Mouse (Mus musculus) midbrain, embryonic 16.5 days (tissue): Measurements from ENCODE around the gene Cln3. TPM values are rescaled to one million over a fixed set of nuclear protein-coding genes. Genes with fewer than 3 reads are reported as not detected.

ENCODE experiments used
- ATAC-seq: fragments of 200-750 bp; cut with Nextera tagmentation; 2 replicates; pipeline ENCODE4 v1.8.0; 2017; ENCODE audit warnings: moderate TSS enrichment
- H3K27ac ChIP-seq: fragments of 300-500 bp; sonication (generic); 2 replicates; pipeline ENCODE4 v1.5.1; 2014; ENCODE audit warnings: mild to moderate bottlenecking, low read length, mixed read lengths
- H3K27me3 ChIP-seq: fragments of 300-500 bp; sonication (generic); 2 replicates; pipeline ENCODE4 v1.6.1; 2014; ENCODE audit warnings: low read depth, low read length, mixed read lengths; ENCODE audit not compliant: control insufficient read depth, insufficient read depth
- H3K36me3 ChIP-seq: fragments of 300-500 bp; sonication (generic); 2 replicates; pipeline ENCODE4 v1.6.1; 2014; ENCODE audit warnings: mild to moderate bottlenecking, low read length, moderate library complexity, mixed read lengths; ENCODE audit not compliant: control insufficient read depth, insufficient read depth
- H3K4me1 ChIP-seq: fragments of 300-500 bp; sonication (generic); 2 replicates; pipeline ENCODE4 v1.6.1; 2014; ENCODE audit warnings: mild to moderate bottlenecking, low read length, mixed read lengths; ENCODE audit not compliant: control insufficient read depth, insufficient read depth
- H3K4me2 ChIP-seq: fragments of 300-500 bp; sonication (generic); 2 replicates; pipeline ENCODE4 v1.6.1; 2014; ENCODE audit warnings: mild to moderate bottlenecking, low read length, mixed read lengths
- H3K4me3 ChIP-seq: fragments of 300-500 bp; sonication (generic); 2 replicates; pipeline ENCODE4 v1.5.1; 2014; ENCODE audit warnings: low read depth, mild to moderate bottlenecking, low read length, moderate library complexity, mixed read lengths
- H3K9ac ChIP-seq: fragments of 300-500 bp; sonication (generic); 2 replicates; pipeline ENCODE4 v1.6.1; 2014; ENCODE audit warnings: low read depth, low read length, mixed read lengths
- H3K9me3 ChIP-seq: fragments of 300-500 bp; sonication (generic); replicated peaks from 2 replicates; pipeline ENCODE4 v1.6.1; 2014; ENCODE audit warnings: mild to moderate bottlenecking, low read length, mixed read lengths; ENCODE audit not compliant: control insufficient read depth, poor library complexity, severe bottlenecking
- WGBS: fragments of 180-500 bp; shearing (Covaris S2); extraction: QIAGEN DNeasy Blood & Tissue Kit; methylation state at CpG from one replicate; pipeline ENCODE4 v1.1.7; 2014; 5-methylcytosine and 5-hydroxymethylcytosine counted together
- polyA plus RNA-seq: library from polyadenylated mRNA; unstranded; fragments of >200 nt; fragmentation: Nextera tagmentation; extraction: Ambion mirVana; gene quantifications from 2 replicates; pipeline ENCODE4 v1.2.1, GENCODE M21; 2015

The Cln3 gene
- 36.4 and 37.7 TPM in 2 replicates for polyA plus RNA-seq

GRCm38 (mm10) chr7:126585717-126586116 lies at the start of gene Cln3:
Gene Cln3, minus strand, starts transcription at chr7:126585817.
- no peak for ATAC-seq

DNA sequence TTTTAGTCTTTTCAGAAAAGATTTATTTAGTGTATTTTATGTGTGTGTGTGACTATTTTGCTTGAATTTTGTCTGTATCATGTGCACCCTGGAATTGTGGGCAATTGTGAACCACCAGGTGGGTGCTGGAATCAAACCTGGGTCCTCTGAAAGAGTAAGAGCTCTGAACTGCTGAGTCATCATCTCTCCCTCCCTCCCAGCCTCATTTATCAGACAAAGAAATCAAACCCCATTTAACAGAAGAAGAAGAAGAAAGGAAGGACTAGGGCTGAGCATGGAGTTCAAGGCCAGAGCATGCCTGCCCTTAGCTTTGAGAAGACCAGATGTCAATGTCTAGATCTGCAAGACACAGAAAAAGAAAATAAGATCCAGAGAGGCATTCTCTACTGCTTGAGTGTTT lies 49.8 kb upstream of the Cln3 start:
- Histone ChIP-seq H3K4me3 (no peak overlapping the region), H3K9ac (no peak overlapping the region), H3K4me2 (no peak overlapping the region), H3K27me3 (no peaks in the 10 kb centered on the region), H3K27ac (no peak overlapping the region), H3K36me3 (no peaks in the 10 kb centered on the region), H3K4me1 (no peaks in the 10 kb centered on the region), H3K9me3 (no peaks in the 10 kb centered on the region)
- ATAC-seq: no peak

More at GRCm38 (mm10) chr7:126585717-126586116, at the start of gene Cln3:
- Histone ChIP-seq H3K4me1 (peaks cover 14% of the 10 kb centered on the region), H3K9me3 (no peaks in the 10 kb centered on the region), H3K9ac (no peak within 1 kb of the TSS), H3K4me3 (no peak within 1 kb of the TSS), H3K36me3 (no peaks in the 10 kb centered on the region), H3K27me3 (no peaks in the 10 kb centered on the region; the same call in 1 of the 2 replicates), H3K27ac (no peak within 1 kb of the TSS), H3K4me2 (no peak within 1 kb of the TSS)
- 80% methylated on average over 6 of the region's 6 CpGs for WGBS

- H3K27ac ChIP-seq: no peak overlapping the region
- no peak for ATAC-seq
- no peaks in the 10 kb centered on the region for H3K36me3 ChIP-seq
- no peak overlapping the region for H3K9ac ChIP-seq
- H3K9me3 ChIP-seq: no peaks in the 10 kb centered on the region
- WGBS: 93% methylated on average over 2 of the region's 2 CpGs
- no peak overlapping the region for H3K4me3 ChIP-seq
- H3K4me2 ChIP-seq: no peak overlapping the region
- no peaks in the 10 kb centered on the region for H3K4me1 ChIP-seq
- H3K27me3 ChIP-seq: no peaks in the 10 kb centered on the region
These were observed 46.9 kb upstream of the Cln3 start for GRCm38 (mm10) chr7:126632478-126632877.

- H3K9ac ChIP-seq: no peak within 1 kb of the TSS
- H3K9me3 ChIP-seq: no peaks in the 10 kb centered on the region
- no peak for ATAC-seq
- WGBS: 89% methylated on average over 4 of the region's 4 CpGs
- H3K4me3 ChIP-seq: no peak within 1 kb of the TSS
- H3K27ac ChIP-seq: no peak within 1 kb of the TSS
- no peaks in the 10 kb centered on the region for H3K27me3 ChIP-seq
- H3K4me1 ChIP-seq: no peaks in the 10 kb centered on the region
- H3K4me2 ChIP-seq: no peak within 1 kb of the TSS
- H3K36me3 ChIP-seq: no peaks in the 10 kb centered on the region
These were observed 45.4 kb upstream of the Cln3 start, which contains the start of gene Nupr1 for GRCm38 (mm10) chr7:126630824-126631518. Gene Nupr1, minus strand, starts transcription at chr7:126630861.

DNA sequence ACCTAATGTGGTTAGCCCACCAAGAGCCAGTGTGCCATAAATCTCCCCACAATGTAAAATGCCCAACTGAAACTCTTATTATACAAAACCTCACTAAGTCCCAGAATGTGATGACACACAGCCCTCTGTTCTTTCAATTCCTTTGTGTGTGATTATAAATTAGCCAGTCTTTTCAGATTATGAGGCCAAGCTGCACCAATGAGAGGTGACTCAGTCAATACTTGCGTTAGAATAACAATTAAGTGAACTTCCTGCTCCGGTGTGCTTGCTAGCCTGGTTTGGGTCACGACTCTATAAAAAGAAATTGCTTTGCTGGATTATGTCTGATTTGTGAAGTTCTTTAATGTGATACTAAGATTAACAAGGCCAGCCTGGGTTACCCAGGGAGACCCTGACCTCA lies 44.3 kb upstream of the Cln3 start:
- WGBS: 32% methylated on average over 3 of the region's 3 CpGs
- ATAC-seq: no peak
- Histone ChIP-seq H3K27me3 (no peaks in the 10 kb centered on the region), H3K9ac (no peak overlapping the region), H3K27ac (no peak overlapping the region), H3K36me3 (no peaks in the 10 kb centered on the region), H3K4me2 (no peak overlapping the region), H3K4me3 (no peak overlapping the region), H3K9me3 (no peaks in the 10 kb centered on the region), H3K4me1 (no peaks in the 10 kb centered on the region)

- H3K9ac ChIP-seq: no peak overlapping the region
These were observed 42.5 kb upstream of the Cln3 start for GRCm38 (mm10) chr7:126628111-126628510.

DNA sequence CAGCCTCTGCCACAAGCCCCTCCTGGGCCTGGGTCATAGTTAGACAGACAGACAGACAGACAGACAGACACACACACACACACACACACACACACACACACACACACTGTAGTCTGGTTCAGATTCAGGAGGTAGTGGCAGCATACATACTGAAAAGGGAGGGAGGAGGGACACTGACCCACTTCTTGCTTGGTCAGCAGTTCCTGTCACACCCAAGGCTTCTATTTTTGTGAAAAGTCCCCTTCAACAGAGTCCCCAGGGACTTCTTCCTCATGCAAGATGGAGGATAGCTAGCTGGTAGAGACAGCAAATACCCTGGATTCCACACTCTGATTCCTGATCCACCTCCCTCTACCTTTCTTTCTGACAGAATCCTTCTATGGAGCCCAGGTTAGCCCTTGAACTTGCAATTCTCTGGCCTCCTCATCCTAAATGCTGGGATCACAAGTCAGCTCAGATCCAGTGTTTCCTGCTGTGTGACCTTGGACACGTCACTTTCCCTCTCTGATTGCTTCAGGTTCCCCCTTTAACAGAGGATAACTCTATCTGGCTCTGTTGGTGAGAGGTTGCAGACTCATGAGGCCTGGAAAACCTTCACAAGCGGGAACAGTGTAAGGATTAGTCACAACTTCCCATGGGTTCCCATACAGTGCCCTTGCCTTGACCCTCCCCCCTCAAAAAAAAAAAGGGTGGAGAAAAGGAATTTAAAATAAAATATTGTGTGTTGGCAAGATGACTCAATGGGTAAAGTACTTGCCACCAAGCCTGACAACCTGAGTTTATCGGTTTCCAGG lies 40.4 kb upstream of the Cln3 start:
- Histone ChIP-seq H3K4me3 (no peak overlapping the region), H3K36me3 (no peaks in the 10 kb centered on the region), H3K9ac (no peak overlapping the region), H3K27ac (no peak overlapping the region), H3K27me3 (no peaks in the 10 kb centered on the region), H3K9me3 (no peaks in the 10 kb centered on the region), H3K4me2 (no peak overlapping the region), H3K4me1 (no peaks in the 10 kb centered on the region)
- ATAC-seq: no peak
- WGBS: 82% methylated on average over 3 of the region's 3 CpGs

More at GRCm38 (mm10) chr7:126628111-126628510, 42.5 kb upstream of the Cln3 start:
- Histone ChIP-seq H3K4me3 (no peak overlapping the region), H3K27ac (no peak overlapping the region), H3K36me3 (no peaks in the 10 kb centered on the region), H3K9me3 (no peaks in the 10 kb centered on the region), H3K27me3 (no peaks in the 10 kb centered on the region), H3K4me2 (no peak overlapping the region), H3K4me1 (no peaks in the 10 kb centered on the region)
- no peak for ATAC-seq
- 88% methylated on average over 6 of the region's 6 CpGs for WGBS

DNA sequence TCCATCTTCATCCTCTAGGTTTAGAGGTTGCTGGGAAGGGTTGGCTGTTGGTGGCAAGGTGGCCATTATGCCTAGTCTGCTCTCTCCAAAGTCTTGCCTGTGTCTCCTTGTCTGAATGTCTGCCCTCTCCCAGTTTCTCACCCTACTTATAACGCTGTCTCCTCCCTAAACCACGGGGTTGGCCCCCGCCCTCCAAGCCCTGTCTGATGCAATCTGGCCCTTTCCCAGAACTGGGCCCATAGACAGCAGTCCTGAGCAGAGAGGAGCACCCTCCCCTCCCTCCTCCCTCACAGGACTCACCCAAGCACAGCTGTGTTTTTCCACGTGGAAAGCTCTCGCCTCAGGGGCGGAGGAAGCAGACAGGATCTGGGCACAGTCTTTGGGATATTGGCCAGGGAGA lies 39.8 kb upstream of the Cln3 start:
- Histone ChIP-seq H3K4me1 (no peaks in the 10 kb centered on the region), H3K27me3 (no peaks in the 10 kb centered on the region), H3K9me3 (no peaks in the 10 kb centered on the region), H3K4me3 (no peak overlapping the region), H3K27ac (no peak overlapping the region), H3K4me2 (no peak overlapping the region), H3K36me3 (no peaks in the 10 kb centered on the region), H3K9ac (no peak overlapping the region)
- ATAC-seq: no peak
- WGBS: 61% methylated on average over 6 of the region's 6 CpGs

- Histone ChIP-seq H3K36me3 (no peaks in the 10 kb centered on the region), H3K4me1 (no peaks in the 10 kb centered on the region), H3K4me3 (no peak overlapping the region), H3K9me3 (no peaks in the 10 kb centered on the region), H3K27ac (no peak overlapping the region), H3K27me3 (no peaks in the 10 kb centered on the region), H3K9ac (no peak overlapping the region), H3K4me2 (no peak overlapping the region)
- 71% methylated on average over 16 of the region's 16 CpGs for WGBS
- ATAC-seq: no peak
These were observed 39.2 kb upstream of the Cln3 start for GRCm38 (mm10) chr7:126624774-126625173.
